Mouse (Mus musculus): ENCODE data around the gene Anks1b.

Gene Anks1b

DNA sequence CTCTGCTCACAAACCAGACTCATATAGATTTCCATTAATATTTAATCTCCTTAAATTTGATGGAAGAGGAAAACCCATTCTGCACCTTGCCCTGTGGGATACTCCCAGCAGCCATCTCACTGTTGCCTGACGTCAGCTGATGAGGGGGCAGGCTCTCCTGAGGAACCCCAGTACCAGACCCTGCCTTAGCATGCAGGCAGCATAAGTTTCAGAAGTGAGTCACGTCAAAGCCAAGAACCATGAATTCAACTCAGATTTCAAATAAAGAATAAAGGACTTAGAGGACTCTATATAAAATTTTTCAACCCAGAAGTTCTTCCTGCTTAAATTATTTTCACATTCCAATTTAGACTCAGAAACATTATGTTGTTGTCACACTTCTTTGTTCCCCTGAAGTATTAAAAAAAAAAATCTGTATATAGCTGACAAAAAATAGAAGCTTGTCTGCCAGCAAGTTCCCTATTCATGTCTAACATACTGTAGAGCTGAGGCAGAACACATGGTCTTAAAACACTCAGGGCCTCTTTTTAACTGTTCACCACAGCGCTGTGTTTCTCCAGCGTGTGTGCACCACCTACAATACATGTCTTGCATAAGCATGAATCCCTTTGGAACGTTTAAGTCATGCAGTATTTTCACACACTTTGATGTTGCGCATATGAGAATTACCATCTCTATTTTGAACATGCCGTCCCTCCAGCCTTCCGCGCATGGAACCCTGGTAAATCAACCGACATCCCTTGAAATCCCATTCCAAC is 806.6 kb downstream of the Anks1b start:
- DNase-seq, result no peak

GRCm38 (mm10) chr10:90683813-90684212 is 810.5 kb downstream of the Anks1b start:
- no peak for DNase-seq

GRCm38 (mm10) chr10:90685367-90685766 is 812.1 kb downstream of the Anks1b start:
- no peak for DNase-seq

DNA sequence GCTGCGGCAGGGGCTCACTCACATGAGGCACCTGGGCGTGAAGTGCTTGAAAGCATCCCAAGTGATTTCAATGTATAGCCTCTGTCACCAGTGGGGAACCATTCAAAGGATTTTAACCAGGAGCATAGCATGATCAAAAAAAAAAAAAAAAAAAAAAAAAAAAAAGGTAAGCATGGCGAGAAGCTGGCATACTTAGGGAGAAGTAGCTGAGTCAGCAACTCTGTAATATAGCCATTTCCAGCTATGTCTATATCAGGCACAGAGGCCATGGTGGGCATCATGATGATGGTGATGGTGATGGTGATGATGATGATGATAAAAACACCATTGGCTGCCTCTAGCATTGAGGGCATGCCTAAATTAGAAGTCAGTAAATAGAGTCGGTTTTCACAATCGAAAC is 814.8 kb downstream of the Anks1b start:
- DNase-seq, result no peak

DNA sequence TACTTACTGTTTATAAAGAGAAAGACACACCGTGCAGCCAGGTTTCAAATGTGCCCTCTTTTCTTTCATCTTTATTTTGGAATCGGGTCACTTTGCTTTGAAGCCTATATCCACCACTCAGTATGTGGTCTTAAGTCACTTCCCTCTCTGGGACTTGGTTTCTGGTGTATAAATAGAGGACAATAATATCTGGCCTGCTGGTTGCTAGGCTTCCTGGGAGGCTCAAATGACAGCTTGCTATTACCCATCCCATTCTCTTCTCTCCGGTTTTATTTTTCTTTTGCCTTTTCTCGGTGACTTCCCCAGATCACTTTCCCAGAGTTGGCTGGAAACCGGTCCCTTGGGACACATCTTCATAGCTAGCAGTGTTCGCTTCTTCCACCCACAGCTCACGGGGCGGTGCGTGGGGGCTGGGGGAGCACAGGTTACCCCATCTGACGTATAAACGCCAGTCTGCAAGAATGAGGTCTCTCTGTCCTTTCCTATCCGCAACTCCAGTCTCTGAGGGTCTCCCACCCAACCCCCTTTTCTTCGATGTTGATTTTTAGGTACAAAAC is 815.5 kb downstream of the Anks1b start:
- peak in 1 of 2 experiments; percentile 22 for DNase-seq

GRCm38 (mm10) chr10:90689854-90690513 is 816.7 kb downstream of the Anks1b start:
- peak; percentile 83 to 86 for DNase-seq

DNA sequence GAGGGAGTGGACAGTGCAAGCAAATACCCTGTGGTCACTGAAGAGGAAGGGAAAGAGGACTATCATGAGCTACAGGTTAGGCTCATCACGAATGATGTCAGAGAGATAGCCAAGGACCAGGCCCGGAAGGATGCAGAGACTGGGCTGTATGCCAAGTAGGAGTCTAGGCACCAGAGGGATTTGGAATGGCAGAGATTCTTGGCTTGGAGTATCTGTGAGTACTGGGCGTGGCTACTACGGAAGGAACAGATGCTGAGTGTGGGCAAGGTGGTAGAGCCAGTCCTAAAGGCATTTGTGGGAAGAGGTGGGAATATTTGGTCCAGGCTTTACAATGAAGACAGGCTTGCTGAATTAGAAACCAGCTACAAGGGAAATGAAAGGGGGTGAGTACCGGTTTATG is 823.4 kb downstream of the Anks1b start:
- peak; percentile 42 to 48 for DNase-seq

DNA sequence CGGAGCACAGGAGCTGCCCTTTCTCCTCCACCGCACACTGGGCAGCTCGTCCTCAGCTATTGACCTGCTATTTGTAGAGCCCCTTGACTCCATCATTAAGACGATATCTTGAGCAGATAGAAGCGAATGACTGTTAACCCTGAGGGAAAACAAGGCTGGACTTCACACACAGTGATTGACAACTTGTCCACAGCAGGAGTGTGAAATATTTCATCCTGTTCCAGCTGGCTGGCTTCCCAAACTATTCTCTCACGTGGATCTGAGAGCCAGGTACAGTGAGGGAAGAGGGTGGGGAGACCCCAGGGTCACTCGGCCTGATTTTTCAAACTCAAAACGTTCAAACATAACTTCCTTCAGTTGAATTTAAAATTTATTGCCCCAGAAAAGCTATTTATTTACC is 824.1 kb downstream of the Anks1b start:
- DNase-seq, result peak in 1 of 2 experiments; percentile 12

- DNase-seq, result no peak
Observed at GRCm38 (mm10) chr10:90699211-90699610, 825.9 kb downstream of the Anks1b start.

DNA sequence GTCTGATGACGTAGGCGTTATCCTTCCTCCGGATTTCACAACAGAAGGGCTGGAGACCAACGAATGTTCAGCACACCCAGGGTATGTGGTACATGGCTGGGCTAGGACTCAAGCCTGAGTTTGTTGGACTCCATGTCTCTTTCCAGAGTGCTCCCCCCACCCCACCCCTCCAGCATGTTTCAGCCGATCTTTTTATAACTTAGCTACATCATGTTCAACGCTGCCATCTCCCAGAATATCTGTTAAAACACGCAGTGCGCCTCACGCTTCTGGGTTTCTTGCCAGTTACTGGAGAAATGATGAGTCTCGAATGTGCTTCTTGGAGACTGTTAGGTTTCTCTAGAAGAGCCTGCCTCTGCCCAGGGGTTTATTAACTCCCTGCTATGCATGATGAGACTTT is 831.3 kb downstream of the Anks1b start:
- no peak for DNase-seq

DNA sequence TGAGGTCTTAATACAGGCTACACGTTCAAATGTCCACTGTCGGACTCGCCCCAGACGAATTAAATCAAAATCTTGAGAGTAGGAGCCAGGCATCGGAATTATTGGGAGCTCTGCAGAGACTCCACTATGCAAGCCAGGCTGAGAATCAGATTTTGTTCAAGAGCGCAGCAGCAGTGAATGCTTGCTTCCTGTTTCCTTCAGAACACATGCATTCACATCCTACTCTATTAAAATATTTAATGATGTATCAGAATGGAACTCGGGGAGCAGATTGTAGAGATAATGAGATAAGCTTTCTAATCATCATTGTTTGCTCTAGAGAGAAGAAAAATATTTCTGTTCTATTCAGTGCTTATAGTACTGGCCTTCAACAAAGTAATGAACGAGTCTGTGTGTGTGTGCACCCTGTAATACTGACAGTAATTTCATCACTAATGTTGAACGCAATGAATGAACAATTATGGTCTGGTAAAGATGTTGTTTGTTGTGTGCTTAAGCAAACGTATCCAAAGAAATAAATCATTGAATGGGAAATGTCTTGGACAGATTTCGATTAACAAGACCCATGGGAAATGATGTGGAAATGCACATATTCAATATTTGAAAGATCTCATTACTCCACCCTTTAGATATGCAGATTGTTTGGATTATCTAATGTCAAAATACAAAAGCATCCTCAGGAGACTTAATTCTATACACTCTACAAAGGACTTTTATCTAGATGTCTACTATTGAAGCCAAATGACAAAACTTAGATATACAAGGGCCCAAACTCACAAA is 835.7 kb downstream of the Anks1b start:
- DNase-seq, result no peak

DNA sequence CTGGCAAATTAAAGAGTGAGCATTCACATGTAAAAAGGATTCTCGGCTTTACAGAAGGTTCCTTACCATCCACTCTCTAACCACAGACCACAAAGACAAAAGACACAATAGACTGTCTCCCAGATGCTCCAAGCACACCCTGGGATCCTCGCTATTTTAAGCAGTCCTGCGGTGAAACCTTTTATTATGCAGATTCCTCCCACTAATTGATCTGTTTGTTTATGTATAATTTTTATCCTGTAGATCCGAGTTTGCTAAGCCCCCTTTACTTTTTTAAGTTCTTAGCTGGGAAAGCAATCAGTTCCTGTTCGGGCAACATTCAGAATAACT is 836.3 kb downstream of the Anks1b start:
- no peak for DNase-seq

DNA sequence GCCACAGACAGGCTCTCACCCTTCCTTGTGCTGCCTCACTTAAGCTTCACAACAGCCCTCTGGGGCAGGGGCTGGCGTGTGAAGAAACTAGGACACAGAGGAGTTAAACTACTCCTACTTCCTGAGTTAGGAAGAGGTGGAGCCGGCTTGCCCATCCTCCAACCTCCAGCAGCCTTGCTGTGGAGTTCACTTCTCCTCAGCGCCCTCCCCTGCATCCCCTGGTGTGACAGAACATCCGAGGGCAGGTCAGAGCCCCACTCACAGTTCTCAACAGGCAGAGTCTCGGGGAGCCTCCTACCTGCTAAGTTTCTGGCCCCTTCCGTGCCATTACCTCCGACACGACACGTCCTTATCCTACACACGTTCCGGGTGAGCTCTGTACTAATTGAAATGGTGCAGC is 844.7 kb downstream of the Anks1b start:
- DNase-seq, result no peak

- DNase-seq, result no peak
Observed at GRCm38 (mm10) chr10:90718684-90719083, 845.4 kb downstream of the Anks1b start.

- no peak for DNase-seq
Observed at GRCm38 (mm10) chr10:90719996-90720395, 846.7 kb downstream of the Anks1b start.

GRCm38 (mm10) chr10:90723071-90723494 is 849.8 kb downstream of the Anks1b start:
- DNase-seq, result no peak

DNA sequence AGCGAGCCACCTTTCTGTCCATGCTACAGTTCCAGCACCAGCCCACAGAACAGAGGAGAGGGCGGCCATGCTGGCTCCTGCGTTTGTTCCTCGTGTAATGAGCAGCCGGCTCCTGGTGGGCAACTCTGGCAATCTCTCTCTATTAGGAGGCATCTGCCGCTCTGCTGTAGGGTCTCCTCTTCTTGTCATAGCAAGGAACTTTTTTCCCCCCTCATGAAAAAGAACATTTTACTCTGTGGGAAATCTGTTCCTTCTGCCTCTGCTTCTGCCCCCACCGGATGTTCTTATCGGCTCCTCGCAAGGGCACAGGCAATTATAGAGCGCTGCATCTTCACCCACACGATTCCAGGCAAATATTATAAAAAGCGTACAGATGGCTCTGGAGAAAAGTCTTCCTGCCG is 850.6 kb downstream of the Anks1b start:
- DNase-seq, result no peak

- DNase-seq, result peak in 1 of 2 experiments; percentile 29
Observed at GRCm38 (mm10) chr10:90724931-90725330, 851.6 kb downstream of the Anks1b start.

DNA sequence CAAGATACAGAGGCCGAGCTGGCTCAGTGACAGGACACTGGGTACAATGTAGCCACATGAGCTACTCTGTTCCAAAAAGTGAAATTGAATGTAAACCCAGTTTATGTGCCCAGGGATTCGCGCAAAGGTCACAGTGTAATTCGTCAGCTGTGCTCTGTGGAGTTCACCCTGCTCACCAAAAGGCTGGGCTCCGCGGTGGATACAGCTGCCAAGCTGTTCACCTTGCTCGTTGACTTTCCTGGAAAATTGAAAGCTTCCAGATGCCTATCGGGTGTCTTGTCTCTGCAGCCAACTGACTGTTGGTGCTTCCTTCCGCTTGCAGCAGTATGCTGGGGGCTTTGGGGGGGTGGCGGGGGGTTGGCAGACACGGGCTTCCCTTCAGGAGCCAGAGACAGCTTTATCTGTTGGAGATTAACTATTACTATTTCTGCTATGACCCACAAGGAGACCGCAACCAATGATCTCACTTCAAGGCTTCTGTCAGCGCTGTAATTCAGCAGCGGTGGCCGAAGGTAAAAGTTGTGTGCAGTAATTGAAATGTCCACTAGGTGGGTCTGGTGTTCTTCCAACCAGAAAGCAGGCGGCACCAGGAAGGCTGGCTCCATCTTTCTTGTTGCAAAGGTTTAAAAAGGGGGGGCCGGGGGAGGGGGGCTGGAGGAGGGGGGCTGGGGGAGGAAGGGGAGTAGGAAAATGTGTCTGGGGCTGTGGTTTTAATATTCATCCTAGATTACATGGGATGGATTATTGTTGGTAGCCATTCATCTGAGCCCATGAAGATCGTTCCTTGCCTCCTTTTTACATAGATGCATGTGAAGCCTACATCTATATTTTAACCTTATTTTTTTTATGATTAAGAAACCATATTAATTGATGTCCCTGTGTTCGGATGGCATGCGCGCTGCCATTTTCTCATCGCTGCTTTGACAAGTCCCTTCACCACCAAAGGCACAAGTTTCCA is 855.4 kb downstream of the Anks1b start:
- peak; percentile 71 to 84 for DNase-seq

DNA sequence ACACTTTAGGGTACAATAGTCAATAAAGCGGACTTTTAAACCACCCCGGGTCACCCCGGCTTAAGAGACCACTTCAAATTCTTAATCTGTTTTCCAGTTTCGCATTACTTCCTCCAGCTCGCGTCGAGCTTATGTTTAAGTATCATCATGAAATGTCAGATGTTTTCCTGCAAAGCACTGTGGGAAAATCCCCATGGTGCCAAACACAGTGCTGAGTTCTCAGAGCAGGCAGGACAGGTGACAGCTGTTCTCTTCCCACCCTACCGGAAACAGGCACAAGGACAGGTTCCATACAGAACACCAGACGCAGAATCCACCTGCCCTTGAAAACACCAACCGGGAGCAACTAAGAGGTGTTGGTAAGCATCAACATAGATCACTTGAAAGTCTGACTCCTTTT is 856.2 kb downstream of the Anks1b start:
- peak; percentile 33 to 44 for DNase-seq

DNA sequence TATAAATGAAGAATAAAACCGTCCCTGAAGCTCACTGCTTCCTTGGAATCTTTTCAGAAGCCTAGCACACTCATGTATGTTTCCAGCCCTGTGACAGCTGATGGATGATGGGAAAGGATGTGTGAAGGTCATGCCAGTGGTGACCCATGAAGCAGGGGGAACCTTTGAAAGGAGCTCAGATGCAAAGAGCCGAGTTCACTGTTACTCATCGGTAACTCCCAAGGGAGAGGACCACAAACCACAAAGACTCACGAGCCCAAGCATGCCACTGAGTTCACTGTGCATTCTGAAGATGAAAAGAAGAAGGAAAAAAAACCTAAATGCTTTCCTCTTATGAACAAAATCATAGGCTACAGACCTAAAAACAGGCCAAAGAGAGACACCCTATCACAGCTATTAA is 859.5 kb downstream of the Anks1b start:
- no peak for DNase-seq

DNA sequence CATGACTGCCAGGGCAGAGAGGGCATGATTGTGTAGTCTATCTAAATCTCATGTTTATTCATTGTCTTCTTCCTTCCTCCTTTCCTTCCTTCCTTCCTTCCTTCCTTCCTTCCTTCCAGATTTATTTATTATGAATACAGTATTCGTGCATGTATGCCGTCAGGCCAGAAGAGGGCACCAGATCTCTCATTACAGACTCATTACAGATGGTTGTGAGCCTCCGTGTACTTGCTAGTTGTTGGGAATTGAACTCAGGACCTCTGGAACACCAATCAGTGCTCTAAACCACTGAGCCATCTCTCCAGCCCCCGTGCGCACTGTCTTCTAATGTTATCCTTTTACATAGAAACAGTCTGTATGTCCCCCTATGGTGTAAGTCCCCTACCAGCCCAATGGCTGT is 860.3 kb downstream of the Anks1b start:
- DNase-seq, result peak; percentile 36 to 59

Measured in cerebellum, postnatal 36 days (tissue).